Mouse (Mus musculus): ENCODE data around the gene Inhbc.

GRCm38 (mm10) chr10:127325454-127326016 is 44.7 kb downstream of the Inhbc start:
- TF ChIP-seq TCF12 (IDR thresholded peaks at IDR 0.05; ENCODE audit: low read depth, low read length) (no peak), POLR2AphosphoS2 (IDR thresholded peaks at IDR 0.05; ENCODE audit: low read depth, low read length) (no peak), CTCF (conservative IDR thresholded peaks at IDR 0.05 in 1 of 2, IDR thresholded peaks at IDR 0.05 in 1 of 2; ENCODE audit: low read depth in 2 of 2, low read length in 2 of 2) (no peak), USF1 (IDR thresholded peaks at IDR 0.05; ENCODE audit: low read depth, low read length) (no peak), POLR2A (IDR thresholded peaks at IDR 0.05; ENCODE audit: low read depth, low read length) (no peak), ZKSCAN1 (IDR thresholded peaks at IDR 0.05; ENCODE audit: borderline replicate concordance, low read depth, low read length) (no peak), MAX (IDR thresholded peaks at IDR 0.05; ENCODE audit: low read length) (no peak), ZNF384 (IDR thresholded peaks at IDR 0.05; ENCODE audit: low read depth, low read length) (no peak), NELFE (IDR thresholded peaks at IDR 0.05; ENCODE audit: low read depth, low read length) (no peak), MAFK (IDR thresholded peaks at IDR 0.05; ENCODE audit: insufficient replicate concordance, low read length) (no peak), HCFC1 (IDR thresholded peaks at IDR 0.05; ENCODE audit: low read depth, low read length) (no peak), MEF2A (IDR thresholded peaks at IDR 0.05; ENCODE audit: borderline replicate concordance, low read depth, low read length) (no peak)
